Mouse (Mus musculus) hindbrain, postnatal 0 days (tissue): ENCODE data around the gene Eef1a1. TPM values are rescaled to one million over a fixed set of nuclear protein-coding genes. Genes with fewer than 3 reads are reported as not detected.

Experiments
- ATAC-seq: fragments of 200-750 bp; cut with Nextera tagmentation; 2 replicates; pipeline ENCODE4 v1.8.0; 2017; ENCODE audit warnings: mild to moderate bottlenecking, moderate TSS enrichment, moderate library complexity
- DNase-seq: peaks from one replicate; pipeline ENCODE4 v3.0.0-alpha.2; 2015; ENCODE audit warnings: low spot score
- H3K27ac ChIP-seq: fragments of 300-500 bp; sonication (generic); 2 replicates; pipeline ENCODE4 v1.5.1; 2014; ENCODE audit warnings: mild to moderate bottlenecking
- H3K27me3 ChIP-seq: fragments of 300-500 bp; sonication (generic); 2 replicates; pipeline ENCODE4 v1.6.1; 2014; ENCODE audit warnings: low read length, mixed read lengths; ENCODE audit not compliant: insufficient read depth
- H3K36me3 ChIP-seq: fragments of 300-500 bp; sonication (generic); 2 replicates; pipeline ENCODE4 v1.6.1; 2014; ENCODE audit warnings: low read length, mixed read lengths; ENCODE audit not compliant: insufficient read depth
- H3K4me1 ChIP-seq: fragments of 300-500 bp; sonication (generic); 2 replicates; pipeline ENCODE4 v1.6.1; 2014; ENCODE audit warnings: antibody characterized with exemption, low read length, mixed read lengths; ENCODE audit not compliant: insufficient read depth
- H3K4me2 ChIP-seq: fragments of 300-500 bp; sonication (generic); 2 replicates; pipeline ENCODE4 v1.6.1; 2014; ENCODE audit warnings: low read depth, mild to moderate bottlenecking, low read length, moderate library complexity, mixed read lengths
- H3K4me3 ChIP-seq: fragments of 300-500 bp; sonication (generic); 2 replicates; pipeline ENCODE4 v1.5.1; 2014; ENCODE audit warnings: low read length
- H3K9ac ChIP-seq: fragments of 300-500 bp; sonication (generic); replicated peaks from 2 replicates; pipeline ENCODE4 v1.6.1; 2014; ENCODE audit warnings: mild to moderate bottlenecking, low read length, moderate library complexity, mixed read lengths
- H3K9me3 ChIP-seq: fragments of 300-500 bp; sonication (generic); 2 replicates; pipeline ENCODE4 v1.6.1; 2016; ENCODE audit warnings: low read length, mixed read lengths
- CTCF ChIP-seq: IDR thresholded peaks from 2 replicates; pipeline ENCODE4 v1.5.1; 2016; ENCODE audit warnings: antibody characterized with exemption, control low read depth, low read depth
- WGBS: fragments of 180-500 bp; shearing (Covaris S2); extraction: QIAGEN DNeasy Blood & Tissue Kit; methylation state at CpG from one replicate; pipeline ENCODE4 v1.1.7; 2014; 5-methylcytosine and 5-hydroxymethylcytosine counted together
- polyA plus RNA-seq: library from polyadenylated mRNA; unstranded; fragments of >200 nt; fragmentation: Nextera tagmentation; extraction: Ambion mirVana; gene quantifications from 2 replicates; pipeline ENCODE4 v1.2.1, GENCODE M21; 2015
- total RNA-seq: library from RNA; depleted of rRNA; stranded (reverse); fragments of >200 nt; gene quantifications from 2 replicates; pipeline ENCODE4 v1.2.3, GENCODE M21; 2014

Eef1a1 gene
- total and polyA plus RNA-seq, 2 experiments from 2014 or later = 2,549 to 5,628 TPM

DNA sequence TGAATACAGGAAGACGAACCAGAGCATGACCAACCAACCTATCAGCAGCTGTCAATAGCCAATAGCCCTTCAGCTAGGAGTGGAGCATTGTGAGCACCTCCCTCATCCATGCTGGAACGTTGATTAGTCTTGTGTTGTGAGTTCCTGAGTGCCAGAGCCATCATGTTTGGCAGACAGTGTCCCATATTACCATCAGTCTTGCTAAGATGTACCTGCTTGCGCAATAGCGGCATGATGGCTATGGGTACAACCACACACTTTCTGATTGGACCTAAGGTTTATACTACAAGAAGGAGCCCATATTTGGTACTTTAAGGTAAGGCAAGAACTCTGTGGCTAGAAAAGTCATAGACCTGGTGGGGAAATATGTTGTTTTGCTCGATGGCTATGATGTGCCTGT, 22.8 kb upstream of the Eef1a1 start:
- DNase-seq (no peak), ATAC-seq (no peak)
- Histone ChIP-seq H3K9me3 (no peaks in the 10 kb centered on the region), H3K36me3 (no peaks in the 10 kb centered on the region), H3K27me3 (no peaks in the 10 kb centered on the region), H3K9ac (no peak overlapping the region), H3K4me2 (no peak overlapping the region), H3K4me3 (no peak overlapping the region), H3K4me1 (no peaks in the 10 kb centered on the region), H3K27ac (no peak overlapping the region)
- no peak for TF ChIP-seq CTCF
- WGBS = 95% methylated on average over 5 of the region's 5 CpGs

DNA sequence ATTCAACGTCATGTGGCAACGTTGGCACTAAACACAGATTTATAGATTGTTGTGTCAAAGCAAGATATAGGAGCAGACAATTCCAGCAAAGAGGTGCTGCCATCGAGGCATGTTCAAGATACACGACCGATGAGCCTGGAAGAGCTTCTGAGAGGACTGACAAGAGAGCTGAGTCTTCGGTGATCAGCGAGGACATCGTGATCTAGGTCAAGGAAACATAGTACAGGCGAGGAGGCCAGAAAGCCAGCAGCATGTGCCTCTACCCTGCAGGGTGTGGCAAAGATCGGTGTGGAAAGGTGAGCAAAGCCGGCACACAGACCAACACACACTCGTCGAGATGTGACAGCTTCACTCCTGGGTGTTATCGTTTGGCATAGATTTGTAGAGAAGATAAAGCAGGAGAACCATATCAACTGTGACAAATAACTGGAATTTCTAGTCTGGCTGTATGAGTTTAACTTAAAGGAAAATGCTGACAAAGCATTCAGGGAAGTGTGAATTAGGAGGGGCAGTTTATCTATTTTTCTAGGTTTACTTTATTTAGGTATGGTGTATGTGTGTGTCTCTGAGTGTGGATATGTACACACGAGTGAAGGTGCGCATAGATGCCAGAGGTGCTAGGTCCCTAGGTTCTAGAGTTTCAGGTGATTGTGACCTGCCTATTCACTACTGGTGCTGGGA, 19.3 kb upstream of the Eef1a1 start:
- H3K27ac ChIP-seq = no peak overlapping the region
- H3K4me1 ChIP-seq = peaks cover 3% of the 10 kb centered on the region
- no peak overlapping the region for H3K4me3 ChIP-seq
- 93% methylated on average over 16 of the region's 16 CpGs for WGBS
- ATAC-seq (no peak), DNase-seq (no peak)
- H3K9ac ChIP-seq = no peak overlapping the region
- H3K4me2 ChIP-seq = no peak overlapping the region
- no peak for TF ChIP-seq CTCF
- H3K27me3 ChIP-seq = no peaks in the 10 kb centered on the region
- no peaks in the 10 kb centered on the region for H3K9me3 ChIP-seq
- no peaks in the 10 kb centered on the region for H3K36me3 ChIP-seq

DNA sequence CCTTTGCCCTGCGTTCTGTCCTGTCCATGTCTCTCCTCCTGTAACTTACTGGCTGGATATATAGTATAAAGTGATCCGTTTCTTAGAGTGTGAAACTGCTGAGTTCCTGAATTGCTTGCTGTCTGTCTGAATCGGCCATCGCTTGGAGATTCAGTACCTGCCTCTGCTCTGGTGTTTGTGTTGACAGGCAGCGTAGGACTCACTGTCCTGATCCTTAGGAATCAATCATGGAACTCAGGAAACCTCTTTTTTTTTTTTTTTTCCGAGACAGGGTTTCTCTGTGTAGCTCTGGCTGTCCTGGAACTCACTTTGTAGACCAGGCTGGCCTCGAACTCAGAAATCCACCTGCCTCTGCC, 17.7 kb upstream of the Eef1a1 start:
- H3K36me3 ChIP-seq = no peaks in the 10 kb centered on the region
- 82% methylated on average over 7 of the region's 7 CpGs for whole genome bisulfite sequencing
- no peaks in the 10 kb centered on the region for H3K27me3 ChIP-seq
- no peak overlapping the region for H3K9ac ChIP-seq
- H3K4me1 ChIP-seq = peaks cover 10% of the 10 kb centered on the region
- TF ChIP-seq CTCF = no peak
- ATAC-seq (no peak), DNase-seq (no peak)
- no peak overlapping the region for H3K27ac ChIP-seq
- H3K9me3 ChIP-seq = no peaks in the 10 kb centered on the region
- no peak overlapping the region for H3K4me3 ChIP-seq
- no peak overlapping the region for H3K4me2 ChIP-seq

DNA sequence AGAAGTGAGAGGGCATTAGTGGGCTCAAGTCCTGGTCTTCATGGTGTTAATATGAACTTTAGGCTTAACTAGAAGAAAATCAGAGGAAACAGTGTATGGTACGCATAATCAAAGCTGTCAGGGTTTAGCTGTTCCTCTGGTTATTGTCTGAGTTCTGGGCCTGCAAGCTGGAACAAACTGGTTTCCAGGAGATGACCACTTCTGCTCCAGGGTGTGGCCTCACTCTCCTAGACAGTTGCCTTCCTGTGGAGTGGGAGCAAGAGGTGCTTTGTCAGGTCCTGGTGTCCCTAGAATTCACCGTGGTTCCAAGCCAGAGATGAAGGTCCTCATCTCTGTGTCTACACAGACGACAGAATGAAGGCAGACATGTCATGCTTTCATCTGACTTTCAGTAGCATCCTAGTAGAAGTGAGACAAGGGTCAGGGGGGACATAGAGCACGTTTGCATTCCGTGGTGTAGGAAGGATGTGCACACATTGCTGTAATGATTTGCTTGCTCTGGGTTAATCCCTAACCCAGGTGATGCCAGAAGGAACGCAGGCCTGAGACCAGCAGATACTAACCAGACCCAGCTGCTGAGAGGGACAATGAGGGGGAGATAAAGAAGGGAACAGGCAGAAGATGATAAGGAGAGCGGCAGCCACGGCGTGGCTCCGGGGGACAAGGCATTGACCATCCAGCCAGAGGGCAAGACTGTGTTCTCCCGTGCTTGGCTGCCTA, 17.2 kb upstream of the Eef1a1 start:
- TF ChIP-seq CTCF = no peak
- no peaks in the 10 kb centered on the region for H3K27me3 ChIP-seq
- no peak overlapping the region for H3K4me3 ChIP-seq
- DNase-seq = no peak
- H3K4me2 ChIP-seq = no peak overlapping the region
- no peak overlapping the region for H3K27ac ChIP-seq
- 74% methylated on average over 11 of the region's 11 CpGs for WGBS
- H3K4me1 ChIP-seq = peaks cover 10% of the 10 kb centered on the region
- no peak for ATAC-seq
- no peaks in the 10 kb centered on the region for H3K9me3 ChIP-seq
- no peaks in the 10 kb centered on the region for H3K36me3 ChIP-seq
- no peak overlapping the region for H3K9ac ChIP-seq

DNA sequence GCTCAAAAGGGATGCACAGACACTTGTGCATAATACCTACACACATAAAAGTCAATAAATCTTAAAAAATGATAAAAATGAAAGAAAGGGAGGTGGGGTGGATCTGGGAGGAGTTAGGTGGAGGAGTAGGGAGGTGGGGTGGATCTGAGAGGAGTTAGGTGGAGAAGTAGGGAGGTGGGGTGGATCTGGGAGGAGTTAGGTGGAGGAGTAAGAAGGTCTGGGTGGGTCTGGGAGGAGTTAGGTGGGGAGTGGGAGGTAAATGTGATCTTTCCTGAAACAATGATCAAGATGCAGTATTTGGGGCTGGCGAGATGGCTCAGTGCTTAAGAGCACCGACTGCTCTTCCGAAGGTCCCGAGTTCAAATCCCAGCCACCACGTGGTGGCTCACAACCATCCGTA, 16.3 kb upstream of the Eef1a1 start:
- Histone ChIP-seq H3K27me3 (no peaks in the 10 kb centered on the region), H3K4me2 (0 out of 2 replicates have a peak overlapping the region, but pooled peaks have one; percentile 10), H3K36me3 (no peaks in the 10 kb centered on the region), H3K9ac (no peak overlapping the region), H3K9me3 (no peaks in the 10 kb centered on the region), H3K4me1 (peaks cover 10% of the 10 kb centered on the region), H3K4me3 (no peak overlapping the region), H3K27ac (no peak overlapping the region)
- ATAC-seq (no peak), DNase-seq (no peak)
- 90% methylated on average over 6 of the region's 6 CpGs for WGBS
- no peak for TF ChIP-seq CTCF

- ATAC-seq (no peak), DNase-seq (no peak)
- 71% methylated on average over 3 of the region's 3 CpGs for WGBS
- peak overlapping the region; percentile 48 for H3K4me2 ChIP-seq
- no peak overlapping the region for H3K4me3 ChIP-seq
- H3K9ac ChIP-seq = no peak overlapping the region
- TF ChIP-seq CTCF = no peak
- 0 out of 2 replicates have a peak overlapping the region, but pooled peaks have one; percentile 77 for H3K27ac ChIP-seq
- no peaks in the 10 kb centered on the region for H3K27me3 ChIP-seq
- no peaks in the 10 kb centered on the region for H3K36me3 ChIP-seq
- H3K9me3 ChIP-seq = no peaks in the 10 kb centered on the region
- peaks cover 10% of the 10 kb centered on the region for H3K4me1 ChIP-seq
Measured at GRCm38 (mm10) chr9:78504679-78505078, 15.7 kb upstream of the Eef1a1 start.

GRCm38 (mm10) chr9:78504133-78504532, 15.2 kb upstream of the Eef1a1 start:
- H3K27me3 ChIP-seq = no peaks in the 10 kb centered on the region
- no peak for TF ChIP-seq CTCF
- H3K4me3 ChIP-seq = no peak overlapping the region
- peak overlapping the region; percentile 77; the same call in 1 of the 2 replicates for H3K27ac ChIP-seq
- H3K36me3 ChIP-seq = no peaks in the 10 kb centered on the region
- peak overlapping the region; percentile 48 for H3K4me2 ChIP-seq
- H3K9me3 ChIP-seq = no peaks in the 10 kb centered on the region
- ATAC-seq (no peak), DNase-seq (no peak)
- H3K9ac ChIP-seq = no peak overlapping the region
- 57% methylated on average over 4 of the region's 4 CpGs for whole genome bisulfite sequencing
- peaks cover 10% of the 10 kb centered on the region for H3K4me1 ChIP-seq
